Mouse (Mus musculus): ENCODE results near the gene Mettl21e.
"Not testable (repeated sequence)": the region's sequence is repeated elsewhere in the genome, so short reads cannot be mapped to it uniquely, and the experiment has no call there.

Mettl21e gene

GRCm38 (mm10) chr1:44218876-44219275 is at the start of gene Mettl21e:
Gene Mettl21e (minus strand): TSS chr1:44218961.
- peak in 1 of 2 experiments; percentile 31 for DNase-seq (ENCODE audit: inconsistent age in 2 of 2, low spot score in 1 of 2)

- DNase-seq (ENCODE audit: inconsistent age in 2 of 2, low spot score in 1 of 2): not testable (repeated sequence)
These were observed 21.7 kb upstream of the Mettl21e start for GRCm38 (mm10) chr1:44240440-44240839.

GRCm38 (mm10) chr1:44239969-44240368 is 21.2 kb upstream of the Mettl21e start:
- no peak for DNase-seq (ENCODE audit: inconsistent age in 2 of 2, low spot score in 1 of 2)

DNA sequence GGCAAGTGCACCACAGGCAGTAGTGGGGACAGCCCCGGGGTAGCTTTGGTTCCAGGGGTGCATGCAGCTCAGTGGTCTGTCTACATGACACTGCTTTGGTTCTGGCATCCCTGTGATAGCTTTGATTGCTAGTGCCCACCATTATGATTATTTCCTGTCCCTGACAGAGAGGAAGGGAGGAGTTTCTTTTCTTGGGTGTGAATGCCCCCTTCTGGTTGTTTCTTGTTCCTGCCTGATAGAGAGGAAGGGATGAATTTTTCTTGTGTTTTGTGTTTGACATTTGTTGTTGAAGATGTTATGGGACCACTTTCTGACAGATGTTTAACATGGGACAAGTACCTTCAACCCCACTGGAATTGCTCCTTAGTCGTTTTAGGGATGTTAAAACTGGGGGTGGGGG is 18.5 kb upstream of the Mettl21e start:
- DNase-seq (ENCODE audit: inconsistent age in 2 of 2, low spot score in 1 of 2): no peak

DNA sequence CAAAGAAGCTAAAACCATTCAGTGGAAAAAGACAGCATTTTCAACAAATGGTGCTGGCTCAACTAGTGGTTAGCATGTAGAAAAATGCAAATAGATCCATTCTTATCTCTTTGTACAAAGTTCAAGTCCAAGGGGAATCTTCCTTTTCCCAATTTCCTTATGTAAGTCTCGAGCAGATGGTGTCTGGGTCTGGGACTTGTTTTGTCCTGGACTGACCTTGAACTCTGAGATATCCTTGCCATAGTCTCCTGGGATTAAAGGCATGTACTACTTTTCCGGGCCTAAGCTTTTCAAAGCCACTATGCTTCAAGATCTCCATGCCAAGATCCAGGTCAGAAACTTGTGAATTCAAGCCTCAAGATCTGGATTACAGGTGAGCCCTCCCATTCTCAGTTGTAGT is 16.6 kb upstream of the Mettl21e start:
- DNase-seq (ENCODE audit: inconsistent age in 2 of 2, low spot score in 1 of 2): no peak

DNA sequence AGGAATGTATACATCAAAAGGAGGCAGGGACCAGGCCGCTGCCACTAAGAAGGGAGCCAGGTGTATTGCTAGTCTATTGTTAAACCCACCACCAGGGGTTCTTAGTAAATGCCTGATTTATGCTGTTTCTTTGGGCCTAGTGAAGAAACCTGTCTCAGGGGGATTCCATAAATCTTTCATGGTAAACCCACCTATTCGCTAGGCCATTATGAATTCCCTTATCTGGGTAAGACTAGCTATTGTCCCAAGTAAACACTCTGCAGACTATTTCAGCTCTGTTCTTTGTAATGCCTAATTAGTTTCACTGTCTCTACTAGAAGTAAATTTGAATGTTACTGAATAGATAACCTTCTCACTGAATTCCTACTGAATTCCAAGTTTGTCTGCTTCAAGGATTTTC is 15.8 kb upstream of the Mettl21e start:
- DNase-seq (ENCODE audit: inconsistent age in 2 of 2, low spot score in 1 of 2): not testable (repeated sequence)

DNA sequence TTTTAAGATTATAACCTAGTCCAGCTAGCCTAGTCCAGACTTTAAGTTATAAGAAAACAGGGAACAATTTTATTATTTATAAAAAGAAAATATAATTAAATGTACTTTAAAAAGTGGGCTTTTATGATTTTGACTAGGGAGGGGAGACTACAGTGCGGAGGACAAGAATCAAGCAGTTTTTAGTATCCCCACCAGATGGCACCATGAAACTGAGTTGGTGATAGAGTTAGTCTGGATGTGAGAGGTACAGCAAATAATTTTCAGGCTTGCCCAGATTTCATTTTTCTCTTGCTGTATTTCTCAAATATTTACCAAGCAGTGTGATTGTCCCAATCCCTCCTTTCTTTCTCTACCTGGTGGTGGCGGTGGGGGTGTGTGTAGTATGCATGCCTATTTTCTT is 10.3 kb upstream of the Mettl21e start:
- peak; percentile 16 to 85 for DNase-seq (ENCODE audit: inconsistent age in 2 of 2, low spot score in 1 of 2)

GRCm38 (mm10) chr1:44217118-44217517 is 1.6 kb downstream of the Mettl21e start:
- DNase-seq (ENCODE audit: inconsistent age in 2 of 2, low spot score in 1 of 2): no peak

GRCm38 (mm10) chr1:44216352-44217116 is 2.2 kb downstream of the Mettl21e start:
- DNase-seq (ENCODE audit: inconsistent age in 2 of 2, low spot score in 1 of 2): no peak

- DNase-seq (ENCODE audit: inconsistent age in 2 of 2, low spot score in 1 of 2): no peak
These were observed 4.3 kb downstream of the Mettl21e start for GRCm38 (mm10) chr1:44214443-44214842.

DNA sequence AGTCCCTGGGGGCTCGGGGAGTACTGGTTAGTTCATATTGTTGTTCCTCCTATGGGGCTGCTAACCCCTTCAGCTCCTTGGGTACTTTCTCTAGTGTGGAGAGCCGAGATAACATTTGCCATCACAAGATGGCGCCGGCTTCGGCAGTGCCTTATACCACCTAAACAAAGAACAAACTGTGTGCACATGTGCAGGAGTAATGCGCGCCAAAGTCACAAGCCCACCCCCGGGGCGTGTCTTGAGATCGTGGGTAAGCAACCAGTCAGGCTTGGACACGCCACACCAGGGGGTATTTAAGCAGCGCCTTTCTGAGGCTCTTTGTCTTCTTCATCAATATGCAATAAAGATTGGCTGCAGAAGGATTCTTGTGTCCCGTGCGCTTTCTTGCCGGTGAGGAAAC is 15.9 kb downstream of the Mettl21e start:
- DNase-seq (ENCODE audit: inconsistent age in 2 of 2, low spot score in 1 of 2): no peak

DNA sequence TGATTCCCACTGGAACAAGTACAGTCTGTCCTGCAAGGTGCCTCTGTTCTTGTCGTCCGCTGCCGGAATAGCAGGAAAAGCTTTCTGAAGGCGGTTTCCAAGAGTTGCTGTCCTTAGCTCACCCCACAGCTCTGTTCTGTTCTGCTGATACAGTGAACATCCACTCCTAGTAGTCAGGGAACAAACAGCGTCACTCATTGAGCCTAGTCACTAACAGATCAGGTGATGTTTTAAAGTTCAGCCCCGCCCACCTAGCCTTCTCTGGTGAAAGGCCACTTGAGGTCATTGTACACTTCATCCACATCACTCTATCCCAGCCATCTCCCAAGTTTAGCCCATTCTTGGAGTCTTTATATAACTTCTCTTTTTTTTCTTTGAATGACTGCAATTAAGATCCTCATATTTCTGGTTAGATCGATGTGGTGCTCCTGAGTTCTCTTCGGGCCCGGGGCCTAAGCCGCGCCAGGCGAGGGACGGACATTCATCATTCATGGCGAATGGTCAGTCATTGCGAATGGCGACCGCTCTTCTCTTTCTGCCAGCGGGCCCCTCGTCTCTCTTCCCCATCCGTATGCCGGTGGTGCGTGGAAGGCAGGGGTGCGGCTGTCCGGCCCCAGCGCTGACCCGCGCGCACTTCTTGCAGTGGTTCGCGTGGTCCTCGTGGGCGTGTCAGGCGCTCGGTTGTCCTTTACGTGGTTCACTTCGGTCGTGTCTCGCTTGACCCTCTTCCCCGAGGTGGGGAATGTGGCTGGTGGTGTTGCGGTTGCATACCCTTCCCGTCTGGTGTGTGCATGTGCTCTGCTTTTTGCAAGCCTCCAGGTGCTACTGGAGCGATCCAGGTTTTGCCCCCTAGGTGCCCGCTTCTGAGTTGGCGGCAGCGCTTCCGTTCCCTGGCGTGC is 20.2 kb downstream of the Mettl21e start:
- DNase-seq (ENCODE audit: inconsistent age in 2 of 2, low spot score in 1 of 2): peak; percentile 32 to 61

- peak in 1 of 2 experiments; percentile 32 for DNase-seq (ENCODE audit: inconsistent age in 2 of 2, low spot score in 1 of 2)
These were observed 32.4 kb downstream of the Mettl21e start for GRCm38 (mm10) chr1:44186396-44186795.

- DNase-seq (ENCODE audit: inconsistent age in 2 of 2, low spot score in 1 of 2): no peak
These were observed 40.7 kb downstream of the Mettl21e start for GRCm38 (mm10) chr1:44178086-44178485.

DNA sequence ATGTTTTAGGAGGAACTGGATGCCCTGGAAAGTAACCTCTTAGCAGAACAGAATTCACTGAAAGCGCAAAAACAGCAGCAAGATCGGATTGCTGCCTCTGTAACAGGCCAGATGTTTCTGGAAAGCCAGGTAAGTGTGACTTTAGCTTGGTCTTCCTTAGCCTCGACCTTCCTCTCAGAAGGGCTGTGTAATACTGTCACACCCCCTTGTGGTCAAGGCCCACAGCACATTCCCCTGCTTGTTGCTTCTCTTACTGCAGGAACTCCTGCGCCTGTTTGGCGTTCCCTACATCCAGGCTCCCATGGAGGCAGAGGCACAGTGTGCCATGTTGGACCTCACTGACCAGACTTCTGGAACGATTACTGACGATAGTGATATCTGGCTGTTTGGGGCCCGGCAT is 44.9 kb downstream of the Mettl21e start:
- peak in 1 of 2 experiments; percentile 48 for DNase-seq (ENCODE audit: inconsistent age in 2 of 2, low spot score in 1 of 2)

DNA sequence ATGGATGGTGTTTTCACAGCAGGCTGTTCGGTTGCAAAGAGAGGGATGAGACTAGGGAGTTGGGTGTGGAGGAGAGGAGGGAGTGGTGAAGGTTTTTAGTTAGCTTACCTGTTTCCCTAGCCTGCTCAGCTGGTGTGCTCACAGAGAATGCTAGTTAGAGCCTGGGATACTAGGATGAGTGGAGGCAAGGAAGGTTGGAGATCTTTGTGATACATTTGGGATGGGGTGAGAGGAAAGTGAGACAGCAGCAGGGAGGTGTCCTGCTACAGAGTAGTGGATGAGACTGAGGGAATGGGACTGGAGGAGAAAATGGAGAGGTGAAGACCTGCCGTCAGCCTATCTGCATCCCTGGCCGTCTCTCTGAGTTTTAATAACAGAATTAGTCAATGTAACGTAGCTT is 46.1 kb downstream of the Mettl21e start:
- DNase-seq (ENCODE audit: inconsistent age in 2 of 2, low spot score in 1 of 2): no peak

GRCm38 (mm10) chr1:44167859-44168383 is 50.8 kb downstream of the Mettl21e start:
- no peak for DNase-seq (ENCODE audit: inconsistent age in 2 of 2, low spot score in 1 of 2)

- DNase-seq (ENCODE audit: inconsistent age in 2 of 2, low spot score in 1 of 2): no peak
These were observed 56.4 kb downstream of the Mettl21e start for GRCm38 (mm10) chr1:44162389-44162788.

GRCm38 (mm10) chr1:44161818-44162217 is 56.9 kb downstream of the Mettl21e start:
- no peak for DNase-seq (ENCODE audit: inconsistent age in 2 of 2, low spot score in 1 of 2)

- no peak for DNase-seq (ENCODE audit: inconsistent age in 2 of 2, low spot score in 1 of 2)
These were observed 60.4 kb downstream of the Mettl21e start for GRCm38 (mm10) chr1:44158317-44158716.

- peak in 1 of 2 experiments; percentile 51 for DNase-seq (ENCODE audit: inconsistent age in 2 of 2, low spot score in 1 of 2)
These were observed 63.5 kb downstream of the Mettl21e start for GRCm38 (mm10) chr1:44155287-44155686.

Measured in adrenal gland, adult (tissue).